Mouse (Mus musculus) limb, embryonic 10.5 days (tissue): ENCODE measurements at regions not wholly inside any gene's neighbourhood (a gene's known extent, or its start where the extent isn't known, plus 50 kb on each side); places are given as distances from the start of the nearest gene placed in this dataset.
"Not testable (repeated sequence)": the region's sequence is repeated elsewhere in the genome, so short reads cannot be mapped to it uniquely, and the experiment has no call there.

ENCODE experiments used
- DNase-seq: peaks from one replicate; pipeline ENCODE4 v3.0.0-alpha.2; 2017; ENCODE audit warnings: low spot score
- H3K27ac ChIP-seq: fragments of 300-500 bp; sonication (generic); 2 replicates; pipeline ENCODE4 v1.5.1; 2016; ENCODE audit warnings: mild to moderate bottlenecking
- H3K27me3 ChIP-seq: fragments of 300-500 bp; sonication (generic); 2 replicates; pipeline ENCODE4 v1.6.1; 2016; ENCODE audit warnings: low read depth, mild to moderate bottlenecking; ENCODE audit not compliant: poor library complexity, severe bottlenecking
- H3K36me3 ChIP-seq: fragments of 300-500 bp; sonication (generic); 2 replicates; pipeline ENCODE4 v1.6.1; 2016; ENCODE audit warnings: mild to moderate bottlenecking, moderate library complexity
- H3K4me1 ChIP-seq: fragments of 300-500 bp; sonication (generic); 2 replicates; pipeline ENCODE4 v1.6.1; 2016
- H3K4me3 ChIP-seq: fragments of 300-500 bp; sonication (generic); 2 replicates; pipeline ENCODE4 v1.5.1; 2016; ENCODE audit warnings: mild to moderate bottlenecking, moderate library complexity
- H3K9me3 ChIP-seq: fragments of 300-500 bp; sonication (generic); replicated peaks from 2 replicates; pipeline ENCODE4 v1.6.1; 2016; ENCODE audit warnings: mild to moderate bottlenecking
- WGBS: fragments of 180-500 bp; shearing (Covaris S2); methylation state at CpG from one replicate; pipeline ENCODE4 v1.1.7; 2016; 5-methylcytosine and 5-hydroxymethylcytosine counted together

DNA sequence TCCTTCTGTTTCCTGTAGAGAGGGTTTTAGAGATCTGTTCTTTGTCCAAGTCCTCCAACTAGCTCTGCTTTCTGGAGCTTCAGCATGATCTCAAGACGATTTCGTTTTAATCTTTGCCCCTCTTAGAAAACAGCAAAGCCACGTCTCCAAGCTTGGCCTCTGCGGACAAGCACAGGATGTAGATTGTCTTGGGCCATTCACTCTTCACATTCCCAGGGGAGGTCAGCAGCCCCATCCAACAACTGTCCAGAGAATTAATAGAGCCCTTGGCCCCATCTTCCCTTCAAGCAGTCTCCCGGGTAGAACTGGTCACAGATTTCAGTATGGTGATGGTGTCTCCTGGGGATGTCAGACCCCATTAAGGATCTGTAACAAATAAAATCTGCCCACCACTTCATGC, 162.7 kb upstream of the Zfp637 start:
- no peaks in the 10 kb centered on the region for H3K9me3 ChIP-seq
- peaks cover 35% of the 10 kb centered on the region for H3K4me1 ChIP-seq
- H3K36me3 ChIP-seq = no peaks in the 10 kb centered on the region
- 73% methylated on average over 5 of the region's 5 CpGs for WGBS
- H3K27ac ChIP-seq = peak overlapping the region; percentile 30; the same call in 1 of the 2 replicates
- H3K4me3 ChIP-seq = no peak overlapping the region
- H3K27me3 ChIP-seq = no peaks in the 10 kb centered on the region
- no peak for DNase-seq

DNA sequence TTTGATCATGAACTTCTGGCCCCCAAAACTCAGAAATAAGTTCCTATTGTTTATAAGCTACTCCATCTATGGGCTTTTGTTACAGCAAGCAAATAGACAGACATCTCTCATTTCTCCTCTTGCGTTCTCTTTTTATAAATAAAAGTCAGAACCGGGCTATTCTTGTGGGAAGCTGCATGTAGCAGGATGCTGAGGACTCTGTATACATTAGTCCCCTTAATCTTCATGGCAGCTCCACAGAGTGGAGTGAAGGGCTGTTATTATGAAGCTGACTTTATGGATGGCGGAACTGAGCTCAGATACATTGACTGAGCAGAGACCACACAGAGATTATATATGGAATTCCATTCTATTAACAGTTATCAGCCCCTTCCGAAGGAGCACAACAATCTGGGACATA, 162.1 kb upstream of the Zfp637 start:
- no peak overlapping the region for H3K27ac ChIP-seq
- DNase-seq = no peak
- WGBS = 86% methylated on average over 4 of the region's 4 CpGs
- H3K4me1 ChIP-seq = peaks cover 35% of the 10 kb centered on the region
- no peak overlapping the region for H3K4me3 ChIP-seq
- no peaks in the 10 kb centered on the region for H3K27me3 ChIP-seq
- no peaks in the 10 kb centered on the region for H3K36me3 ChIP-seq
- no peaks in the 10 kb centered on the region for H3K9me3 ChIP-seq

DNA sequence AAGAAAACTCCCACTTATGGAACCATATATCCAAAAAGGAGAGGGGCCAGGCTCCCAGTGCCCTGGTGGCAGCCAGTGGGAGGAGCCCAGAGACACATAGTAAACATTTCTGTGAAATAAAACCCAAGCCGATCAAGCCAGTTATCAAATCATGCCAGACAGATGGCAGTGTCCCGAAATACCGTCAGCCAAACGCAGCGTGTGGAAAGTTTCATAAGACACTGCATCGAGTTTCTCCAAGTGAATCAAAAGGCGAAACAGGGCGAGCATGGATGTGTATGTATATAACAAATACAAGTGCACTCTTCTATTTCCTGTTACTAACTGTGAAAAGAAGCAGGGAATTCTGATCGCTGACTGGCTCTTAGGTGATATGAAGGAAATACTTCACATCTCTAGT, 154.8 kb upstream of the Zfp637 start:
- Histone ChIP-seq H3K36me3 (no peaks in the 10 kb centered on the region), H3K9me3 (no peaks in the 10 kb centered on the region), H3K27ac (no peak overlapping the region), H3K4me3 (no peak overlapping the region), H3K27me3 (no peaks in the 10 kb centered on the region), H3K4me1 (no peaks in the 10 kb centered on the region)
- WGBS = 93% methylated on average over 9 of the region's 9 CpGs
- no peak for DNase-seq

DNA sequence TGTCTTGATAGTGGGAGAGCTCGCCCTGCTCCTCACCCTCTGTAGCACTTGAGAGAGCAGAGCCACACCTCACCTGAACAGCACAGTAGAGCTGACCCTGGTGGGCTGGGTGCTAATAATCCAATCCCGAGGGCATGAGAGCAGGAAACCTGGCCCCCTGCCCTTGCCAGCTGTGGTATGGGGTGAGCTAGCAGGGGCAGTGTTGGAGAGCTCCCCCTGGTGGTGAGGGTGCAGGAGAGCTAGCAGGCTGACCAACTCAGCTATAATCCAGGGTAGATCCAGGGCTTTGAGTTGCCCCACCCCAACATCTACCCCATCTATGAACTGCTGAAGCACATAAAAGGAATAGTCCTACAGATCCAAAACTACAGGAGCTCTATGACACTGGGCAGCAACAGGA, 153.9 kb upstream of the Zfp637 start:
- Histone ChIP-seq H3K9me3 (no peaks in the 10 kb centered on the region), H3K27me3 (no peaks in the 10 kb centered on the region), H3K36me3 (no peaks in the 10 kb centered on the region), H3K27ac (peak overlapping the region; percentile 31; the same call in 1 of the 2 replicates), H3K4me1 (no peaks in the 10 kb centered on the region), H3K4me3 (no peak overlapping the region)
- no peak for DNase-seq
- WGBS = 80% methylated on average over 2 of the region's 2 CpGs

DNA sequence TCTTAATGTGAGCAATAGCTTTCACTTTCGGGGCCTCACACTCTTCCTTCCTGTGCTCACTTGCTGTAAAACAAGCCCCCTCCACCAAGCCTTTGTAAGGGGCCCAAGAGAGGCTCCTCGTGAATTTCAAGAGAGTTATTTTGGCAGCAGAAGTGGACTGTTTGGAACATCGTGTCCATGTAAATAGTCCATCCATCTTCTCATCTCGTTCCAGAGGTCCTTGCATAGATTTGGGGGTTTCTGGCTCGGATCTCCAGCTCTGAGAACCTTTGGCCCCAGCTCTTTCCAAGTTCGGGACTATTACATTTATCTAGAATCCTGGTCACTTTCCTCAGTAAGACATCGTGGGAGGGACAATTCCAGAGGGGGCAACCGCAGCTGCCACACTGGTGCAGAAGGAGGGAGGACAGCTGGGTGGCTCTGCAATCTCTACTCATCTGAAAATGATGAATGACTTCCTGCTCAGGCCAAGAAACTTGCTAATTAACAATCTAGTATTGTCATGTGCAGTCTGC, 152.3 kb upstream of the Zfp637 start:
- Histone ChIP-seq H3K4me3 (no peak overlapping the region), H3K9me3 (no peaks in the 10 kb centered on the region), H3K27me3 (no peaks in the 10 kb centered on the region), H3K4me1 (no peaks in the 10 kb centered on the region), H3K27ac (no peak overlapping the region), H3K36me3 (no peaks in the 10 kb centered on the region)
- DNase-seq = no peak
- WGBS = 71% methylated on average over 8 of the region's 8 CpGs

DNA sequence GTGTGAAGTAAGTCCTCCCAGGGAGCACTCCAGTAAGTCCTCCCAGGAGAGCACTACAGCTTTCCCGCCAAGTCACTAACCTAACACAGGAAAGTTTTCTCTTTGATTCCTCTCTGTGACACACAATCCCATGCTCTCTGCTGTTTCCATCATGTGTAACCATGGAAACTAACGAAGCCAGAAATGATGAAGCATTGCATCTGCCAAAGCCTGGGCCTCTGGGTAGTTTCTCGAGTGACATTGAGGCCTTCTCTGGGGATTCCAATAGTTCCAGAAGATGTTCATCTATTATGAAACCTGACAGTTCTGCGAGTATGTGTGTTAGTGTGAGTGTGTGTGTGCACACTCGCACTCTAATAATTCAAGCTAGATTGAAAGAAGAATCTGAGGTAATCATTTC, 140.7 kb upstream of the Zfp637 start:
- no peak for DNase-seq
- Histone ChIP-seq H3K4me1 (peaks cover 30% of the 10 kb centered on the region), H3K36me3 (no peaks in the 10 kb centered on the region), H3K27ac (no peak overlapping the region), H3K4me3 (no peak overlapping the region), H3K27me3 (no peaks in the 10 kb centered on the region), H3K9me3 (no peaks in the 10 kb centered on the region)
- 88% methylated on average over 5 of the region's 5 CpGs for WGBS

DNA sequence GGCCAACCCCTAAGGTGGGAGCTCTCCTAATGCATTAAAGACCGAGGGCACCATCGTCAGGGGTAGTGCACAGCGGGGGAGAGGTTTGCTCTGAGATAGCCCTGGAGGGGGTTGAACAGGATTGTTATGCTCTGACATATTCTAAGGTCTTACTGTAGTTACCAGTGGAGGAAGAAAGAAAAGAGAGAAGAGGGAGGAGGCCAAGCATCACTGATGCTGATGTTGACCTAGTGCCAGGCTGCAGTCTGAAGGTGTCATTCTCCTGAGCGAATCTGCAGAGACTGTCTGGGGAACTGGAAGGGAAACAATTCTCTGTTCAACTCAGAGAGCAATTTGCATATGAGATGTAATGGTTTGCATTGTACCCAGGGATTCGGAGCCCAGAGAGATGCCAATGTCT, 139.4 kb upstream of the Zfp637 start:
- Histone ChIP-seq H3K27ac (no peak overlapping the region), H3K4me1 (peaks cover 40% of the 10 kb centered on the region), H3K4me3 (no peak overlapping the region), H3K9me3 (no peaks in the 10 kb centered on the region), H3K36me3 (no peaks in the 10 kb centered on the region), H3K27me3 (no peaks in the 10 kb centered on the region)
- 92% methylated on average over 5 of the region's 5 CpGs for WGBS
- DNase-seq = no peak

DNA sequence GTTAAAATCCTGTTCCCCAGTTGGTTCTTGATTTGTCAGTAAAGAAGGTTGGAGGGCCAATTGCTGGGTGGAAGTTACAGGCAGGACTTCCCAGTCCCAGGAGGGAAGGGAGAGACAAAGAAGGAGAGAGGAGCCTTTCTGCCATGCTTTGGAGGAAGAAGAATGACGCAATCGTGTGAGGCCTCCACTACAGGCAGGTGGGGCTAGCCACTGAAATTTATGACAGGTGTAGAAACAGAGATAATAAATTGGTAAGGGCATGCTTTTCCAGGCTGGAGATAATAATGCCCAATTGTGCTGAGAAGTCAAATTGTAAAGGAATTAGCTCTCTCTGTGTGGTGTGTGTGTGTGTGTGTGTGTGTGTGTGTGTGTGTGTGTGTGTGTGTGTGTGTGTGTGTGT, 135.0 kb upstream of the Zfp637 start:
- no peaks in the 10 kb centered on the region for H3K36me3 ChIP-seq
- WGBS = 93% methylated on average over 2 of the region's 2 CpGs
- H3K4me3 ChIP-seq = no peak overlapping the region

DNA sequence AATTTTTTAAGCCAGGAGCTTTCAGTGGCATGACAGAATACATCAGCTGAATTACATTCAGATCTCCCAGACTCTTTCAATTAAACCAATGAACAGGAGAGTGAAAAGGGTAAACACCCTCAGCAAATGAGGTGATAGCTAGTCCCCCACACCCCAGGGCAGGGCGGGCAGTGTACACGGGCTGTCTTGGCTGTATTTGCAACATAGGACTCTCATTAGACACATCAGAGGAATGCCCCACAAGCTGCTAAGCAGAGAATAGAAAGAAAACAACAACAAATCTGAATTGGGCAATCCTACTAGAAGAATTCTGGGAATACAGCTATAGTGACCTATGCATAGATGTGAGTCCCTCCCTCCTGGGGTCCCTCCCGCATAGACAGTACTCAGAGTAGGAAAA, 131.8 kb upstream of the Zfp637 start:
- no peaks in the 10 kb centered on the region for H3K36me3 ChIP-seq
- H3K4me1 ChIP-seq = peaks cover 47% of the 10 kb centered on the region
- 76% methylated on average over 3 of the region's 3 CpGs for WGBS
- H3K27me3 ChIP-seq = no peaks in the 10 kb centered on the region
- no peak for DNase-seq
- no peak overlapping the region for H3K27ac ChIP-seq
- H3K4me3 ChIP-seq = no peak overlapping the region
- H3K9me3 ChIP-seq = no peaks in the 10 kb centered on the region

More for the DNA sequence above, 135.0 kb upstream of the Zfp637 start:
- 0 out of 2 replicates have a peak overlapping the region, but pooled peaks have one; percentile 62 for H3K27ac ChIP-seq
- no peaks in the 10 kb centered on the region for H3K9me3 ChIP-seq
- DNase-seq = no peak
- no peaks in the 10 kb centered on the region for H3K27me3 ChIP-seq
- peaks cover 67% of the 10 kb centered on the region for H3K4me1 ChIP-seq

DNA sequence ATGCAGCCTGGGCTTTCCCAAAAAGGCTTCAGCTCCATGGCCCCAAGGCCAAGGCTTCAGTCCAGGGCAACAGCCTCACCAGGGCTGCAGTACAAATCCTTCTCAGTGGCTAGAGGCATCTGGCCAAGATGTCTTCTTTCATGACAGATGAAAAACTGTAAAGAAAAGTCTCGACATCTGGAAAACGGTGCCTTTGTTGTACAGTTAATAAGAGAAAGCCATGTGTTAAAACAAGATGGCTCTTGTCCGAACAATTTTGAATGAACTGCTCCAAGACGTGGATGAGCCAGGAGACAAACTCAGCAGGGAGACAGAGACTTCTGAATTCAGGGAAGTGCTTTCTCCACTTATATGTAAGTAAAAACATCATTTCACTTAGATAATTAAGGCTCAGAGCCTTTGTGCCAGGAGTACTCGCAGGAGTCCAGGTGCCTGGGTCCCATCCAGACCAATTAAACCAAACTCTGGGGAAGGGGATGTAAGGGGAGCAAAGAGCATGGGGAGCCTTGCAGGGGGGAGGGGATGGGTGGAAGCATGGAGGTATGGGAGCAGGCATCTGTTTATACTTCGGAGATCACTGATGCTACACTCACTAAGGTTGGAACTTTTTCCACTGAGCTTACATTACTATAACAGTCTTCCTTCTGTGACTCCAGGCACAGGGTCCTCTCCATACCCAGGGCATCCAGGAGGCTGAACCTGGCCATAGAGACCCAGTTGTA, 125.8 kb upstream of the Zfp637 start:
- WGBS = 86% methylated on average over 6 of the region's 6 CpGs
- H3K4me3 ChIP-seq = no peak overlapping the region
- 0 out of 2 replicates have a peak, but pooled peaks cover under 1% of the 10 kb centered on the region for H3K4me1 ChIP-seq
- H3K27me3 ChIP-seq = no peaks in the 10 kb centered on the region
- DNase-seq = no peak
- H3K36me3 ChIP-seq = no peaks in the 10 kb centered on the region
- H3K9me3 ChIP-seq = no peaks in the 10 kb centered on the region
- H3K27ac ChIP-seq = peak overlapping the region; percentile 34; the same call in 1 of the 2 replicates

DNA sequence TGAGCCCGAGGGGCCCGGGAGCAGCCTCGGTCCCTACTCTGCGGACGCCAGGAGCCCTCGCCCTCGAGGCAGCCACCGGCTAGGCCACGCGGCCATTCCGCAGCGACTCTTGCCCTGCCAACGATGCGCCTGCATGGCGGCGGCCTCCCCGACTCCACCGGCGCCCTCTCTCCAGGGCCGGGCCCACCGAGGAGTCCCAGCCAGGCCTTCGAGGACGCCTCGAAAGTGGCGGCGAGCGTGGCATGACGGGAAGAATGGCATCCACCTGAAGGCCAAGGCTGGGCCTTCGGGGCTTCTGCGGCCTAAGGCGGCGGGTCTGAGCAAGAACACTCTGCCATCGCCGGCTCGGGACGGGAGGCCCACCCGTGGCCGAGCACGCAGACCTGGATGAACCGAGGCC, 124.6 kb upstream of the Zfp637 start:
- WGBS = 90% methylated on average over 10 of the region's 40 CpGs
- not testable (repeated sequence) for H3K4me1 ChIP-seq, H3K27me3 ChIP-seq, H3K27ac ChIP-seq, DNase-seq, H3K36me3 ChIP-seq, H3K9me3 ChIP-seq, H3K4me3 ChIP-seq

DNA sequence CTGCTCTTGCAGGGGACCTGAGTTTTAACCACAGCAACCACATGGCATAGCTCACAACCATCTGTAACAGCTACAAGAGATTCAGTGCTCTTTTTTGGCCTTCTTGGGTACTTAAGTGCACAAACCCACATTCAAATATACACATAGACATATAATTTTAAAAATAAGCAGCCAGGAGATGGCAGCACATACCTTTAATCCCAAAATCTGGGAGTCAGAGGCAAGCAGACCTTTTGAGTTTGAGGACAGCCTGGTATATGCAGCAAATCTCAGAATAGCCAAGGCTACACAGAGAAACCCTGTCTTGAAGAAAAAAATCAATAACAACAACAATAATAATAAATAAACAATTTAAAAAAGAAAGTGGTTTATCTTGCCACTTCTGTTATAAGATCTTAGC, 88.6 kb upstream of the Zfp637 start:
- H3K27me3 ChIP-seq, H3K4me1 ChIP-seq, H3K4me3 ChIP-seq, DNase-seq, H3K36me3 ChIP-seq, H3K27ac ChIP-seq, H3K9me3 ChIP-seq: not testable (repeated sequence)

DNA sequence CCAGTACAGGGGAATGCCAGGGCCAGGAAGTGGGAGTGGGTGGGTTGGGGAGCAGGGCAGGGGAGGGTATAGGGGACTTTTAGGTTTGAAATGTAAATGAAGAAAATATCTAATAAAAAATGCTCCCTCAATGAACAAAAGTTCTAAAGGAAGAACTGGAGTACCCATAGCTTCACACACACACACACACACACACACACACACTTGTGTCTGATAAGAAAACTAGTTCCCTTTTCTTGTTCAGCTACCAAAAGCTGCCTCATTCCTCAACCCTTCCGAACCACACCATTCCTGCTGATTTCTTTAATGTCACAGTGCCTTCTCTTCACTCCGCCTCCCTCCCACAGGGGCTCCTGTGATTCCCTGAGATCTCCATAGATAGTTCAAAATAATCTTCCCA, 85.3 kb upstream of the Zfp637 start:
- WGBS = 87% methylated on average over 2 of the region's 2 CpGs
- DNase-seq, H3K9me3 ChIP-seq, H3K4me1 ChIP-seq, H3K27me3 ChIP-seq, H3K4me3 ChIP-seq, H3K36me3 ChIP-seq, H3K27ac ChIP-seq: not testable (repeated sequence)

DNA sequence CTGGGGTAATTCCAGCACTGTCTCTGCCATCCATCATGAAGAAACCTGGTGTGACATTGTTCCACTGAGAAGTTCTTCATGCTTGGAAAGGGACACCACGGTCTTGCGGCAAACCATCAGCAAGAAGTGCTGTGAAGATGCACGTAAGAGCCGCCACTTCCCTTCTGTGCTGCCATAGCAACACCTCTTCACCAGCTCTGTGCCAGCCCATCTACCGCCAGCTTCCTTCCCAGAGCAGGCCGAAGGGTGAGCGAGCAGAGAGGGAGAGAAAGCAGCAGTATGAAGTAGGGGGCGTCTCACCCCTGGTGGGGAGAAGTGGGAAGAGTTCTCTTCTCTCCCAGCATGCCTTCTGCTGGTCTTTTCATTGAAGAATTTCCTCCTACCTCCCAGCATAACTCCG, 84.8 kb upstream of the Zfp637 start:
- Histone ChIP-seq H3K36me3 (no peaks in the 10 kb centered on the region), H3K4me1 (no peaks in the 10 kb centered on the region), H3K27me3 (no peaks in the 10 kb centered on the region), H3K9me3 (no peaks in the 10 kb centered on the region), H3K4me3 (no peak overlapping the region), H3K27ac (no peak overlapping the region)
- WGBS = 65% methylated on average over 9 of the region's 9 CpGs
- DNase-seq = no peak
